Mouse (Mus musculus) heart, embryonic 10.5 days (tissue): ENCODE data around the gene Akap2. TPM values are rescaled to one million over a fixed set of nuclear protein-coding genes. Genes with fewer than 3 reads are reported as not detected.
A peak's percentile ranks its signal among the peaks of the same experiment; 100 is the strongest.

Source experiments
- DNase-seq: peaks from one replicate; pipeline ENCODE4 v3.0.0-alpha.2; 2017; ENCODE audit warnings: low spot score
- H3K27ac ChIP-seq: fragments of 300-500 bp; sonication (generic); 2 replicates; pipeline ENCODE4 v1.5.1; 2016; ENCODE audit warnings: mild to moderate bottlenecking
- H3K27me3 ChIP-seq: fragments of 300-500 bp; sonication (generic); 2 replicates; pipeline ENCODE4 v1.6.1; 2016; ENCODE audit warnings: mild to moderate bottlenecking; ENCODE audit not compliant: poor library complexity, insufficient read depth, severe bottlenecking
- H3K36me3 ChIP-seq: fragments of 300-500 bp; sonication (generic); 2 replicates; pipeline ENCODE4 v1.6.1; 2016; ENCODE audit warnings: mild to moderate bottlenecking, moderate library complexity
- H3K4me1 ChIP-seq: fragments of 300-500 bp; sonication (generic); 2 replicates; pipeline ENCODE4 v1.6.1; 2016; ENCODE audit warnings: mild to moderate bottlenecking
- H3K4me3 ChIP-seq: fragments of 300-500 bp; sonication (generic); 2 replicates; pipeline ENCODE4 v1.5.1; 2016; ENCODE audit warnings: mild to moderate bottlenecking, moderate library complexity
- H3K9me3 ChIP-seq: fragments of 300-500 bp; sonication (generic); 2 replicates; pipeline ENCODE4 v1.6.1; 2016; ENCODE audit warnings: mild to moderate bottlenecking, moderate library complexity
- WGBS: fragments of 180-500 bp; shearing (Covaris S2); methylation state at CpG from one replicate; pipeline ENCODE4 v1.1.7; 2016; 5-methylcytosine and 5-hydroxymethylcytosine counted together
- polyA plus RNA-seq: library from polyadenylated mRNA; unstranded; fragments of >200 nt; fragmentation: Nextera tagmentation; extraction: Ambion mirVana; gene quantifications from 2 replicates; pipeline ENCODE4 v1.2.1, GENCODE M21; 2016

Akap2 gene
- polyA plus RNA-seq, 1 experiment from 2014 or later: 30.1 TPM

- WGBS: 78% methylated on average over 2 of the region's 2 CpGs
- Histone ChIP-seq H3K36me3 (no peaks in the 10 kb centered on the region), H3K27me3 (no peaks in the 10 kb centered on the region), H3K4me3 (no peak overlapping the region), H3K27ac (no peak overlapping the region), H3K9me3 (no peaks in the 10 kb centered on the region), H3K4me1 (peaks cover 30% of the 10 kb centered on the region)
- DNase-seq: no peak
These were observed 54.2 kb downstream of the Akap2 start for GRCm38 (mm10) chr4:57771558-57772219.

- Histone ChIP-seq H3K9me3 (no peaks in the 10 kb centered on the region), H3K4me3 (no peak overlapping the region), H3K27me3 (no peaks in the 10 kb centered on the region), H3K36me3 (no peaks in the 10 kb centered on the region), H3K27ac (peak overlapping the region; percentile 69), H3K4me1 (peaks cover 30% of the 10 kb centered on the region)
- 14% methylated on average over 11 of the region's 11 CpGs for WGBS
- peak; percentile 83 for DNase-seq
These were observed 55.5 kb downstream of the Akap2 start for GRCm38 (mm10) chr4:57772851-57773510.

DNA sequence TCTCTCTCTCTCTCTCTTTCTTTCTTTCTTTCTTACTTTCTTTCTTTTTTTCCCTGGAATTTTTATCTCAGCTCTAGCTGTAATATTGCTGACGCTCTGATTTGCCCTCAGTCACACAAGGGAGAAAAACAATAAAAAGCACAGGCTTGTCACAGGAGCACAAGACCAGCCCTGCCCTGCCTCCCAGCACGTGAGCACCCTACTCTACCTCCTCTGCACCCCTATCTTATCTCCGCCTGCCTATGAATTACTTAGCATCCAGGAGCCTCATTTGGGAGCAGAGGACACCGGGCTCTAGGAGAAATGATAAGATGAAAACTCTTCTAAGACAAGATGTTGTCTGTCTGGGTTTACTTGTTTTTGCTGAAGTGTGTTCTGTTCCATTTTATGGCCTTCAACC lies 57.1 kb downstream of the Akap2 start:
- Histone ChIP-seq H3K4me3 (no peak overlapping the region), H3K36me3 (no peaks in the 10 kb centered on the region), H3K27me3 (no peaks in the 10 kb centered on the region), H3K27ac (peak overlapping the region; percentile 29; the same call in 1 of the 2 replicates), H3K4me1 (peaks cover 26% of the 10 kb centered on the region), H3K9me3 (no peaks in the 10 kb centered on the region)
- WGBS: 21% methylated on average over 4 of the region's 4 CpGs
- DNase-seq: no peak

- no peaks in the 10 kb centered on the region for H3K27me3 ChIP-seq
- no peaks in the 10 kb centered on the region for H3K9me3 ChIP-seq
- no peaks in the 10 kb centered on the region for H3K36me3 ChIP-seq
- DNase-seq: no peak
- no peak overlapping the region for H3K4me3 ChIP-seq
- no peak overlapping the region for H3K27ac ChIP-seq
- peaks cover 29% of the 10 kb centered on the region for H3K4me1 ChIP-seq
These were observed 58.1 kb downstream of the Akap2 start for GRCm38 (mm10) chr4:57775582-57775981.

GRCm38 (mm10) chr4:57780403-57780802 lies 62.9 kb downstream of the Akap2 start:
- no peak for DNase-seq
- 25% methylated on average over 4 of the region's 4 CpGs for WGBS

GRCm38 (mm10) chr4:57780833-57781641 lies 63.6 kb downstream of the Akap2 start:
- 10% methylated on average over 20 of the region's 20 CpGs for WGBS
- peaks cover 5% of the 10 kb centered on the region; the same call in 1 of the 2 replicates for H3K27me3 ChIP-seq
- peak overlapping the region; percentile 22 for H3K4me3 ChIP-seq
- H3K9me3 ChIP-seq: no peaks in the 10 kb centered on the region
- H3K36me3 ChIP-seq: no peaks in the 10 kb centered on the region
- no peak for DNase-seq
- peak overlapping the region; percentile 22; the same call in 1 of the 2 replicates for H3K27ac ChIP-seq
- H3K4me1 ChIP-seq: peaks cover 42% of the 10 kb centered on the region

More at GRCm38 (mm10) chr4:57780403-57780802, 62.9 kb downstream of the Akap2 start:
- Histone ChIP-seq H3K4me1 (peaks cover 46% of the 10 kb centered on the region), H3K36me3 (no peaks in the 10 kb centered on the region), H3K27me3 (peaks cover 5% of the 10 kb centered on the region; the same call in 1 of the 2 replicates), H3K4me3 (no peak overlapping the region), H3K9me3 (no peaks in the 10 kb centered on the region), H3K27ac (peak overlapping the region; percentile 22; the same call in 1 of the 2 replicates)

- Histone ChIP-seq H3K27me3 (peaks cover 5% of the 10 kb centered on the region; the same call in 1 of the 2 replicates), H3K36me3 (no peaks in the 10 kb centered on the region), H3K4me3 (peak overlapping the region; percentile 59), H3K9me3 (no peaks in the 10 kb centered on the region), H3K27ac (peak overlapping the region; percentile 43; the same call in 1 of the 2 replicates), H3K4me1 (peaks cover 42% of the 10 kb centered on the region)
- WGBS: under 1% methylated on average over 26 of the region's 26 CpGs
- peak; percentile 87 for DNase-seq
These were observed 64.5 kb downstream of the Akap2 start for GRCm38 (mm10) chr4:57781994-57782393.

GRCm38 (mm10) chr4:57782549-57783390 lies 65.3 kb downstream of the Akap2 start:
- WGBS: 3% methylated on average over 33 of the region's 33 CpGs
- no peak for DNase-seq
- peaks cover 4% of the 10 kb centered on the region; the same call in 1 of the 2 replicates for H3K36me3 ChIP-seq
- peak overlapping the region; percentile 43; the same call in 1 of the 2 replicates for H3K27ac ChIP-seq
- H3K4me3 ChIP-seq: peak overlapping the region; percentile 59
- peaks cover 5% of the 10 kb centered on the region; the same call in 1 of the 2 replicates for H3K27me3 ChIP-seq
- H3K4me1 ChIP-seq: peaks cover 42% of the 10 kb centered on the region
- no peaks in the 10 kb centered on the region for H3K9me3 ChIP-seq

GRCm38 (mm10) chr4:57783391-57783770 lies 65.9 kb downstream of the Akap2 start:
- no peak overlapping the region; the same call in 1 of the 2 replicates for H3K27ac ChIP-seq
- H3K27me3 ChIP-seq: peaks cover 5% of the 10 kb centered on the region; the same call in 1 of the 2 replicates
- no peak for DNase-seq
- 41% methylated on average over 9 of the region's 9 CpGs for WGBS
- H3K4me1 ChIP-seq: peaks cover 42% of the 10 kb centered on the region
- H3K9me3 ChIP-seq: no peaks in the 10 kb centered on the region
- peak overlapping the region; percentile 59; the same call in 1 of the 2 replicates for H3K4me3 ChIP-seq
- peaks cover 4% of the 10 kb centered on the region; the same call in 1 of the 2 replicates for H3K36me3 ChIP-seq

DNA sequence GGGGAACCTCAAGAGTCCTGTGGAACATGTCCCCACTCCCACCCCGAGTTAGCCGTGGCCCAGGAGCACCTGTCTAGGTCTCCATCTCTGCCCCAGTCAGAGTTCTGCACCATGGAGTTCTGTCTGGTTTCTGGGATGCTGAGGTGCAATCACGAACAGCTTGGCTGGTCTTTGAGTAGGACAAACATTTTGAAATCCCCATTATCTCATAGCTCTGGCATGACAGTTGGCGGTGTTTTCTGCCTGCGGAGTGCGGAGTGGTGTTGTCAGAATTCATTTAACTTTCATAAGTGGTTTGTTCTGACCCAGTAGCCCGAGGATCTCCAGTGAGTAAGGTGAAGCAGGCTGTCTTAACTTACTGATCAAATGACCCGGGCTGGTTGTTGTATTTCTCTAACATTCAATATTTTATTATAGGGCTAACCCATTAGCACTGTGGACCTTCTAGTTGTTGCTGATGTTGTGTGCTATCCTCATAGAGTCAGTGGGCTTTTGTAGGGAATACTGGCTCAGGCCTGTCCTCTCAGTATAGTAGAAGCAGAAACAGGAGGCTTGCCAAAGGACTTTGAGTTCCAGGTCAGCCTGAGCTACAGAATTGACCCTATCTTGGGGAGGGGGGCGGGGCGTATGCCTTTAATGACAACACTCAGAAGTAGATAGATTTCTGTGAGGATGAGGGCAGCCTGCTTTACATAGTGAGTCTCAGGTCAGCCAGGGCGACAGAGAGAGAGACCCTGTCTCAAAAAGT lies 66.6 kb downstream of the Akap2 start:
- H3K36me3 ChIP-seq: peaks cover 4% of the 10 kb centered on the region; the same call in 1 of the 2 replicates
- DNase-seq: no peak
- 60% methylated on average over 11 of the region's 11 CpGs for WGBS

GRCm38 (mm10) chr4:57788709-57789108 lies 71.3 kb downstream of the Akap2 start:
- Histone ChIP-seq H3K4me1 (peaks cover 50% of the 10 kb centered on the region), H3K27ac (0 out of 2 replicates have a peak overlapping the region, but pooled peaks have one; percentile 50), H3K36me3 (peaks cover 4% of the 10 kb centered on the region; the same call in 1 of the 2 replicates), H3K27me3 (peaks cover 4% of the 10 kb centered on the region; the same call in 1 of the 2 replicates), H3K4me3 (no peak overlapping the region), H3K9me3 (no peaks in the 10 kb centered on the region)
- DNase-seq: no peak
- WGBS: 44% methylated on average over 5 of the region's 5 CpGs

More for the DNA sequence above, 66.6 kb downstream of the Akap2 start:
- H3K27ac ChIP-seq: no peak overlapping the region
- no peaks in the 10 kb centered on the region for H3K9me3 ChIP-seq
- H3K4me3 ChIP-seq: no peak overlapping the region
- peaks cover 48% of the 10 kb centered on the region for H3K4me1 ChIP-seq
- peaks cover 5% of the 10 kb centered on the region; the same call in 1 of the 2 replicates for H3K27me3 ChIP-seq
